ENCODE assay signal across 8 mouse cellular contexts in the genomic region with DNA sequence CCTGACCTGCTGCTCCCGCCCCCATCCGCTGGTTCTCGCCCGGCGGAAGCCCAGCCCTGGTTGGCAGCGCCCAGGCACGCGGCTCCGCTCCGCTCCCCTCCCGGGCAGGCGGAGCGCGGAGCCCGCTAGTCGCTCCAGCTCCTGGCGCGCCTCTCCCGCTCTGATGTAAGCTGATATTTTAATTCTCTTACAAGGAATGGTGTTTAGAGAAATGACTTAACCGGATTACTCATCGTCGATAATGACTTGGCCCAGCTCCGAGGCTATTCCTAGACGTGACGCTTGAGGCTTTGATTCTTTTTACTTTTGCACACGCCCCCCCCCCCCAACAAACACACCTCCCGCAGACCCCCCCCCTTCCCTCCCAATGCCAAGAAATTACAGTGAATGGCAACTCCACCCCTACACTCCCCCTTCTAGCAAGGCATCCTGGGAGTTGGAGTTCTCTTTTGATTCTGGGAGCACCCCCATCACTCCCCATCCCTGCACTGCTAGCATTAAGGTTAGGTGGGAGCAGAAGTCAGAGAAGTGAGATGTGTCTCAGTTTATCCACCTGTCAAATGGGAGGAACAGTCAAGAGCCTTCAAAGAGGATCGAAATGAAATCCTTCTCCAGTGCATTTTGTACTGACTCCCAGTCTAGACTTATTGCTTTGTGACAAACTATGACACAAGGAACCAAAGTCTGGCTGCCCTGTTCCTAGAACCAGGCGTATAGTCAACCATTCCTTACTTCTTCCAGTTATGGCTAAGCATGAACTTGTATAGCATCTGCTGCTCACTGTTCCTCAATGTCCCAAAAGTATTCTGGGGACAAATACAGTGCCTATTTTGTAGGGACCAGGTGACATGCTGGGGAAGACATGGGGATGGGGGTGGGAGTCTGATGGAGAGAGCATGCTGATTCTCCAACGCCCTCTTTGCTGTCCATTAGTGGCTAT. TPM values are rescaled to one million over a fixed set of nuclear protein-coding genes. Genes with fewer than 3 reads are reported as not detected.
DNase-seq lines count a peak whose midpoint lies in the region; ATAC-seq lines count a peak whose summit lies in the region.

No protein-coding gene starts in this region.

- no peak for ATAC-seq in erythroblast, adult 5-6 weeks (replicated peaks; ENCODE audit: low FRiP score, poor library complexity, severe bottlenecking)

- H3K27me3 ChIP-seq in splenic B cell, adult 2 months (ENCODE audit: control insufficient read depth, insufficient read depth, low read length, poor library complexity, severe bottlenecking): no peaks in the 10 kb centered on the region

- intact Hi-C loops in gastrocnemius, postnatal 14 days (cut with DNase I; ENCODE audit: low total_unique reads): no loop called here
- intact Hi-C loops in left cerebral cortex, postnatal 10 days (cut with DNase I): no loop called here

- no peaks in the 10 kb centered on the region for H3K36me3 ChIP-seq in splenic B cell, adult 2 months (ENCODE audit: control insufficient read depth, insufficient read depth, low read length, poor library complexity, severe bottlenecking)

- peak; percentile 47 for DNase-seq in ZHBTc4 (ENCODE audit: low read depth, low spot score)
- DNase-seq in cerebellum, postnatal 10 days: peak; percentile 66 to 75
- DNase-seq in gastrocnemius, postnatal 14 days: peak; percentile 88
- peak; percentile 53 for DNase-seq in induced T-regulatory cell, adult 2 months (ENCODE audit: low read depth)
- peak; percentile 80 to 88 for DNase-seq in left cerebral cortex, postnatal 10 days (ENCODE audit: extremely low spot score in 1 of 2, low spot score in 2 of 2)
- peak; percentile 50 for DNase-seq in mesoderm, embryonic 11.5 days (ENCODE audit: low read depth, low spot score)
- peak; percentile 32 for DNase-seq in splenic B cell, adult 2 months (ENCODE audit: low read depth, low spot score)

RNA-seq across cellular contexts. Expression of gene Arid5a, which starts 3.9 kb away (rescaled TPM):
- total RNA-seq in gastrocnemius, postnatal 14 days (2021): 10 to 100 TPM in 1 of 2 experiments, 1 to 10 TPM in 1; 7.8 to 12.0 TPM
- 10 to 100 TPM in 1 of 2 experiments, 1 to 10 TPM in 1; 9.8 to 10.5 TPM for total RNA-seq in left cerebral cortex, postnatal 10 days (2021)
- total RNA-seq in erythroblast, adult 5-6 weeks (2015; ENCODE audit: low replicate concordance): 2.3 and 5.6 TPM in 2 replicates
- total RNA-seq in erythroblast, adult 5-6 weeks (2017; ENCODE audit: low replicate concordance): 2.6 and 3.2 TPM in 2 replicates

RNA-seq across cellular contexts. Expression of gene Neurl3, which starts 29.2 kb away (rescaled TPM):
- 1 to 10 TPM in 1 of 2 experiments, under 1 TPM in 1; 0.58 to 1.1 TPM for total RNA-seq in gastrocnemius, postnatal 14 days (2021)
- under 1 TPM; 0.54 to 0.69 TPM for total RNA-seq in left cerebral cortex, postnatal 10 days (2021)
- 8.6 and 14.2 TPM in 2 replicates for total RNA-seq in erythroblast, adult 5-6 weeks (2015; ENCODE audit: low replicate concordance)
- 8.0 and 9.1 TPM in 2 replicates for total RNA-seq in erythroblast, adult 5-6 weeks (2017; ENCODE audit: low replicate concordance)

RNA-seq across cellular contexts. Expression of gene Uggt1, which starts 59.1 kb away (rescaled TPM):
- 10 to 100 TPM; 19.5 to 20.3 TPM for total RNA-seq in gastrocnemius, postnatal 14 days (2021)
- 10 to 100 TPM; 41.2 to 43.8 TPM for total RNA-seq in left cerebral cortex, postnatal 10 days (2021)
- 17.5 and 18.6 TPM in 2 replicates for total RNA-seq in erythroblast, adult 5-6 weeks (2015; ENCODE audit: low replicate concordance)
- 23.0 and 42.7 TPM in 2 replicates for total RNA-seq in erythroblast, adult 5-6 weeks (2017; ENCODE audit: low replicate concordance)

Comparison
In these comparisons a context has a peak if more than half of its experiments do, and no peak if none do; other contexts are left out.
1. DNase-seq: peak in every context shown above with its lines; median percentile 88 in gastrocnemius, postnatal 14 days; 84 in left cerebral cortex, postnatal 10 days; 70 in cerebellum, postnatal 10 days; 53 in induced T-regulatory cell, adult 2 months; 50 in mesoderm, embryonic 11.5 days; 47 in ZHBTc4; 32 in splenic B cell, adult 2 months.
2. RNA of gene Neurl3, which starts 29.2 kb away (total RNA-seq): 8.0 to 14.2 TPM in erythroblast, adult 5-6 weeks; 0.58 to 1.1 TPM in gastrocnemius, postnatal 14 days and 0.54 to 0.69 TPM in left cerebral cortex, postnatal 10 days; every median in the first group is over 4 times any median in the second.